Mouse (Mus musculus) embryo, embryonic 9.5 days (tissue): ENCODE measurements around the gene Rnf227.

ENCODE experiments used
- DNase-seq: peaks from one replicate; pipeline ENCODE4 v3.0.0-alpha.2; 2017; ENCODE audit errors: extremely low spot score

Rnf227 gene

DNA sequence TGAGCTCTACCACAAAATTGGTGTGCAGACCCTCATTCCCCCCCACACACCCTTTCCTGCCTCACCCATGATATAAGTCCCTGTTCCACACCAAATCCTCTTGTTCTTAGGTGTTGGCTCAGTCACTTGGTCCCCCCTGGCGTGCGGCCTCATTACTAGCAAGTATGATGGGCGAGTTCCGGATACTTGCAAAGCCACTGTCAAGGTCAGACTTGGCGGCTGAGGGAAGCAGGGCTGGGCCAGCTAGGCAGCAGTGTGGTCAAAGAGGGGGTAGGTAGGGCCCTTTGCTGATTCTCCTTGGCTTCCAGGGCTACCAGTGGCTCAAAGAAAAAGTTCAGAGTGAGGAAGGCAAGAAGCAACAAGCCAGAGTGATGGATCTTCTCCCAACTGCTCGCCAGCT, 9.1 kb upstream of the Rnf227 start:
- DNase-seq: no peak

DNA sequence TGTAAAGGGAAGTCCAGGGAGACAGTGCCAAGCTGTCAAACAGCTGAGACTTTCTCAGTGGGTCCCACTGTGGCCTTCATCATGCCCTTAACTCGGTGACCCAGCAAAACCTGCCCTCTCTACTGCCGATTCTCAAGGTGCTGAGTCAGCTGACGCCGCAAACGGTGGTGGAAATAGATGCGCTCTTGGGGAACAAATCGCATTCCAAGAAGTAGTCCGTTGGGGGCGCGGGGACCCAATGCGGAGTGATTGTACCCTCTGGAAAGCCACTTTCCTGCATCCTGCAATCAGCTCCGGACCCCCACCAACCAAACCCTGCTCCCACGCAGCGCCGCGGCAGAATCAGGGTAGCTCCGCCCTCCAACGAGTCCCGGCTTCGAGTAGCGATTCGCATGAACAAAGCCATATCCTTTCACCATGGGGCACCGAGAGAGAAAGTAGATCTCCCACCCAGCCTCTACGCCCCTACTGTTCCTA, 8.3 kb upstream of the Rnf227 start:
- DNase-seq: peak; percentile 84

DNA sequence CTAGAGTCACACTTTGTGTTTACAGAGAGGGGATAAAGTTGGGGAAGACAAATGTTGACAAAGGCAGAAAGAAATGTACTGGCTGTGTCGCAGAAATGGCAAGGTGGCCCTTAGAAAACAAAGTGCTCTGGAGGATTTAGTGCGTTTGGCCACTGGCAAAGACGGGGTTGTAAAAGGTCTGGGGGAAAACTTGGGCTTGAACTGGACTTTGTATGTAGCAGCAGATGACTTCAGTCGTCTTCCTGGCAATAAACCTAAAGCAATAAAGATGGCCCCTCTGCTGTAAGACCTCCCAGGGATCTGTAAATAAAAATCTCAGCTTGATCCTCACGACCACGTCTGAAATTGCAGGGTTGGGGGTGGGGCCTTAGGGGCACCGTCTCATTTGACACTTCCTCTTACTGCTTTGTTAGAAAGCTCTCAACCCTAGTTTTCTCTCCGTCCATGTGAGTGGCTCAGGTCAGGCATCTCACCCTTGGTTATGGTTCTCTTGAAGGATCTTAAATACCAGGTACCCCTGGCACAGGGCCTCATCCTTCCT, 7.5 kb upstream of the Rnf227 start:
- peak; percentile 19 for DNase-seq

DNA sequence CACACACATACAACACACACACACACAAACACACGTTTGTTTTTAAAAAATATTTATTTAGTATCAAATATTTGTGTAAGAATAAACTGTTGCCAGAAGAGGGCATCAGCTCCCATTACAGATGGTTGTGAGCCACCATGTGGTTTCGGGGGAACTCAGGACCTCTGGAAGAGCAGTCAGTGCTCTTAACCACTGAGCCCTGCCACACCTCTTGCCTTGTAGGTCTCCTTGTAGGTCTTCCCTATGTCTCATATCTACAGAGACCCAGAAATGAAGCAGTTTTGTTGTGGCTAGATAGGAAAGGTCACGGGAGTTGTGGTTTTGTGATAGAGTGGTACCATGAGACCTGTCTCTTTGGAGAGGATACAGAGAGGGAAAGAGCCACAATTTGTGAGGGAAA, 6.3 kb upstream of the Rnf227 start:
- no peak for DNase-seq

DNA sequence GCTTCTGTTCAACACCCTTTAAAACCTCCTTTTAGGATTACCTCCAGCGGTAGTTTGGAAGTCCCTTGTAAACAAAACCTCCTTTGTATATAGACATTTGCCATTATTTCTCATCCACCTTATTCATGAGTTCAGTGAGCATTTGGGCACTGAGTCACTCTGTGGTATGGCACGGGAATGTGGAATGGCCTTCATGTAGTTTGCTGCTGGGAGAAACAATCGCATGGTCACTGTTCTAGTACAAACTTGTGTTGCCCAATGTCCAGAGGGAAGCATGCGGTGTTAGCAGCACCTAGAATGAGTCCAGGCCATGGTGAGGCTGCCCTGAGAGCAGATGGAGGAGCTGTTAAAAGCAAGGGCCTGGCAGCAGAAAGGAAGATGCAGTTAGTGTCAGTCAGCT, 5.5 kb upstream of the Rnf227 start:
- no peak for DNase-seq

DNA sequence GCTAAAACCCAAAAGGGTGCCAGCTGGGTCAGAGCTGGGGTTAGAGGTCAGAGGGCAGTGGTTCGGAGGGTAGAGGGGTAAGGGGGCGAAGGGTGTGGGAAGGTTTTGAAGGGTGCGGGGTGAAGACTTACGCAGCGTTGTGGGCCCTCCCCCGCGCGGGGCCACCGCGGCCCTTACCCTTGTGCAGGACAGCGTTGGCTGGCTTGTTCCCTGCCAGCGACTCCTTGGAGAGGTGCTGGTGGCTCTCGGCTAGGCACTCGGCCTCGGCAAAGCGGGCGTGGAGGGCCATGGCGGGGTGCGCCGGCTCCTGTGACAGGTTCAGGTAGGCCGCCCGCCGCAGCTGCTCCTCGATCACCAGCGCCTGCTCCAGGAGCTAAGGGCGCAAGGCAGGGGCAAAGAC, 6.2 kb downstream of the Rnf227 start:
- DNase-seq: no peak

DNA sequence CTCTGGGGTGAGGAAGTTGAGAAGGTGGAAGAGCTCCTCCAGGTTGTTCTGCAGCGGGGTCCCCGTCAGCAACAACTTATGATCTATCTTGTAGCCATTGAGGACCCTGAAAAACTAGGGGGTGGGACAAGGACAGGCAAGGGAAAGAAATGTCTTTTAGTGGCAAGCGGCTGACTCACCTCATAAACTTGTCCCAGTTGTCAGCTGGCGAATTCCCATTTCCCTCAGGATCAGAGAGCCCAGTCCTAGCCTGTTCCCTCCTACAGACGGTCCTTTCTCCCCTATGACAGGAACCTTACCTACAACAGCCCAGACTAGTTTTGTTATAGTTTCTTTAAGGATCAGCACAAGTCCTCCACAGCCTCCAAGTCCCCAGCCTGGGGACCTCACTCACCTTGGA, 16.3 kb downstream of the Rnf227 start:
- no peak for DNase-seq

DNA sequence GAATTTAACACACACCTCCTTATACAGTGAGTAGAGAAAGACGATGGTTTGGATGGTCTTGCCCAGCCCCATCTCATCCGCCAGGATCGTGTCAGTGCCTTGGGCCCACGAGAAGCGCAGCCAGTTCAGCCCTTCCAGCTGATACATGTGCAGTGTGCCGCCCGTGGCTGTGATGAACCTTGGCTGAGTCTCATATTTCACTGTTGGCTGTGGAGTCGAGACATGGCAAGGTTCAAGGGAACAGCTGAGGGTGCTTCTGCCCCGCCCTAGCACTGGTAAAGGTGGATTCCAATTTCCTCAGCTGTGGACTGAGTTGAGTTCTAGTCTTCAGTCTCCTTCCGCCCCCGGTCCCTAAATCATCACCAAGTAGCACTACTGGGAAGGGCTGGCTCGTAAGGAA, 17.4 kb downstream of the Rnf227 start:
- no peak for DNase-seq

DNA sequence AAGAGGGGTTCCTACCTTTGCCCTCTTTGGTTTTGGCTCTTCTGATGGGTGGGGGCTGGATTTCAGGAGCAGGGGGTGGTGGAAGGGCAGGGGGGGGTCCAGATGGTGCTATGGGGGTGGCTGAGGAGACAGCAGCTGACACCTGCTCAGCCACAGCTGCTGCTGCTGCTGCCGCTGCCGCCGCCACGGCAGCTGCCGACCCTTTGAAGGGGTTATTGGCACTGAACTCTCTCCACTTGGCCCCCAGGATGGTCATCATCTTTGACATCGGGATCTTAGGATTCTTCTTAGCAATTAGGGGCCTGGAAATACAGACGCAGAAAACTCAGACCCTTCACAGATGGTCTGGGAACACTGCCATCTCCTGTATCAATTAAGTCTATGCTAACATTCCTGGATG, 21.8 kb downstream of the Rnf227 start:
- no peak for DNase-seq

DNA sequence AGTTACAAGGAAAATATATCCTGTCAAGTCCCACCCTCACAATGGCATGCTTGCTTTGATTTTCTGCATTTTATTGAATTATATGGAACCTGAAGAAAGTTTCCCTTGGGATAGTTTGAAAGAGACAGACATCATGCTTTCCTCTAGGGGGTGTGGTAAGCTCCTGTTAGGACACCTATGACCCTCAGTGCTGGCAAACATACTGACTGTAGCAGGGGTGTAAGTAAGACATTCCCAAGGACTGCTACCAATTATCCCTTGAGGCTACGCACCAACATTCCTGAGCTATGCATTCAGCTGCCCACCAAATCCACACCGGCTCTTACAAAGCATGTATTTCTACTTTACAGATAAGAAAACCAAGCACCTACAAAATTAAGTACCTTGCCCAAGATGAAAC, 22.2 kb downstream of the Rnf227 start:
- DNase-seq: no peak

DNA sequence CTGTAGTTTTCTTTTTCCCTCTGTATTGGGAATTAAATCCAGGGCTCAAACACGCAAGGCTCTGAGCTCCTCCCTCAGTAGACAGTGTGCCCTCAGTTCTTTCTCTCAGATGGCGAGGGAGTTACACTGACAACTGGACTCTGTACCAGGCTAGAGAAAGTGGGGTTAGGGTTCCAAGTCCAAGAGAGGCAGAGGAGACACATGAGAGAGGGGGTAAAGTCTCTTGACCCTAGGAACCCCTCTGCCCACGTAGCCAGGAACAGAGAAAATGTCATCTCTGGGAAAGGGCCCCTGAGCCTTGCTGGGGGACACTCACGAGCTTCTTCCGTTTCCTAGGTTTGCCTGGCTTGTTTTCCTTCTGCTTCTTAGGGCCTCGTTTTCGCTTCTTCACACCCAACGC, 24.1 kb downstream of the Rnf227 start:
- no peak for DNase-seq

DNA sequence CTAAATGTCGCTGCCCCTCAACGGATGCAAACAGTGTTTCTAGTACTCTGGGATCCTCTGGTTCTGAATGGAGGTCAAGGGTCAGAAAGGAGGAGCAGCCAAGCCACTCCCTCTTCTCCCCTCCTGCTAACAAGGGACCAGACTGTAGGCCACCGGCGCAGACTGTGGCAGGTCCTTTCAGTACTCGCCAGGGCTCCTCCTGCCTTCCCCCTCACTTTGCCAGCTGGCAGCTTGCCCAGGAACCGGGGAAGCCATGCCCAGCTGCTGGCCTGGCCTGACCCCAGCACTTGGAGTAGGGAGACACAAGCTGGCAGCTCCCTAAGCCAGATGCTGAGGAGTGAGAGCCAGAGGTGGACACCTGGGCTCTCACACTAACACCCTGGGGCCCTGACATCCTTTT, 24.6 kb downstream of the Rnf227 start:
- peak; percentile 65 for DNase-seq

DNA sequence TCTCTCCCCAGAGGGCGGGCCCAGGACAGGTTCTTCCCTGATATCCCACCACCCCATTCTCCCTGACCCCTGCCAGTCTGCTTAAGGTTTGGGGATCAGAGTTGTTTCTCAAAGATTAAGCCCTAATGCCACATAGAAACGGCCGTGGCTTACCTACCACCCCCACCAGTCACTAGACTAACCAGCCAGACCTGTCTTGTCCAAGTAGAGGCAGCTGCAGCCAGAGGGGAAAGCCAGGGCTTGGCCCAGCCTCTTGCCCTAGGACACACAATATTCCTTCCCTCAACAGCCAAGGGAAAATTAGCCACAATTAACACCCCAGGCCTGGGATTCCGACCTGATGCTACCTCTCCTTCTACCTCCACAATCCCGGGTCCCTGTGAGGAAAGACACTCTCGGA, 25.5 kb downstream of the Rnf227 start:
- peak; percentile 43 for DNase-seq

DNA sequence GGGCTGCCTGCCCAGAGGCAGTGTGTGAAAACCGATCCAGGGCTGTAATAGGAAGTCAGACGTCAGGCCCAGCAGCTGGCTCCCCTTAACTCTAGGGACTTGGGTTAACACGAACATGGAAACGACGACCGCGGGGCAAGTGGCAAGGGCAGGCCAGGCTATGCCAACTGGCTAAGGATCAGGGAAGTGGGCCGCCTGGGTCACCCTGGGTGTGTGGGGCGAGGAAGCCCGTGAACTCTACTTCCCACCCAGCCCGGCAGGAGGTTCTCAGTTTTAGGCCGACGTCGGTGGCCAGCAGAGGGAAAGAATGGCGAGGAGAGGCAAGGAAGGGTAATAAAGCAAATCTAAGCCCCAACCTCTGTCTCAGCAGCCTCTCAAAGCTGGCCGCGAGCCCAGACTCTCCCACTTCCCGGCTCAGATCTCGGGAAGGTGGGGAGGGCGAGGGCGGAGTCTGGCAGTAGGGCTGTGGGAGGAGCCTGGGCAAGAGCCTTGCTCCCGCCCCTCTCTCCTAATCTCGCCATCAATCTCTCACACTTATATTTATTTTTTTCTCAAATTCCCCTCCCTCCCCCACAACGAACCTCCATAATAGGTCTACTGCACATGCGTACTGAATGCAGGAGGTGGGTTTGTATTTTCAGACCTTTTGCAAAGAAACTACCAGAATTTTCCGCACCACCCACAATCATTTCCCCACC, 26.0 kb downstream of the Rnf227 start:
- peak; percentile 87 for DNase-seq

DNA sequence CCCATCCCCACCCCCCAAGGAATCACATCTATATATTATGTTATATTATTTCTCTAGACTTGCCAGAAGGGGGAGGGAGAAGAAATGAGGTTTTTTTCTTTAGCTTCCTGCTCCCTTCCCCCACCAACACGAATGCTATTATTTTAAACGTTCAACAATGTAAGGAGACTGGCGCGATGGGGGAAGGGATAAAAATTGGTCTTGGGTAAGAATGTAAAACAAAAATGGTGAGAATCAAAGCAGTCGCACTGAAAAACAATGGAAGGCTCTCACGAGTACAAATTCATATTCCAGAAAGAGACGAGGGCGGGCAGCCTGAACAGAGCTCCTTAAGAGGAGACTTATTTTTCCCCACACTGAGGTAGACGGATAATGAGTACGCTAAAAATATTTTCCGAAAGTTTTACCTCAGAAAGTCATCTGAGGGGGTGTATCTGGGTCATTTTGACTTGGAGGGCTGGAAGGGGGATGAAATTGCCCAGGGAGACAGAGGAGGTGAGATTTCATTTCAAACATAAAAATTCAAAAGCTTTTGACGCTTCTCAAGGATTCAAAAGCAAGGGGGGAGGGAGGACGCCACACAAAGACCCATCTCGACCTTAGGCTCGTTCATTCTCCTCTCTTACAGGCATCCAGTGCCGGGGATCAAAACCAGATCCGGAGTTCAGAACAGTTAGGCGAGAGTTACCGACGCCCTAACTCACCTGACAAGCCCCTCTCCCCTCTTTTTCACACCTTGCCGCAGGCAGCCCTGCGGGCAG, 26.8 kb downstream of the Rnf227 start:
- DNase-seq: peak; percentile 48

DNA sequence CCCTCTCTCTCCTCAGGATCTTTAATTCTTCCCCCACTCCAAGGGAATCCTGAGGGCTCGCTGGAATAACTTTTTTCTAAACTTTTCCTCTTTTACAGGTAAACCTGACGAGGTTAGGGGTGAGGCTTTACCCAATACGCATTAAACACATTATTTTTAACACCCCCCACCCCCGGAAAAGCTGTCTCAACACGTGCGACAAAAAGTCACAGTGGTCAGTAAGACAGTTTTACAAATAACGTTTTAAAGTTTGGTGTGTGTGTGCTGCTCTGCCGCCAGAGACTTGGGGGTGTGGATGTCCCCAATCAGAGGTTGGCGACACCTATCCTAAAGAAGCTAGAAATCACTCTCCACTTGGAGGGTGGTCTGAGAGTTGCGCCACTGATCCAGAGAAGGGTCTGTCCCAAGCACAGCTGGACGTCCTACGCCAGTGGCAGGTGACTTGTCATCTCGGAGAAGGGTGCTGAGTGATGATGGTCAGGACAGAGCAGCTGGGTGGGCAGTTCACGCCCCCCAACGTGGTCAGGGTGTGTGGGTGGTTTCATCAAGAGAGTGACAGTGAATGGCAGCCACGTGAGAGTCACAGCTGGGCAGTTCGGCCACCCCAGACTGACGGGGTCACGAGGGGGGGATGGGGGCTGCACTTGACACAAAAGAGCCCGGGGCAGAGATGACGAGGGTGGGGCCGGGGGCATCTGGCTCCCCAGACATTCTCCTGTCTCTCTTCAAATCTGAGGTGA, 27.5 kb downstream of the Rnf227 start:
- no peak for DNase-seq

DNA sequence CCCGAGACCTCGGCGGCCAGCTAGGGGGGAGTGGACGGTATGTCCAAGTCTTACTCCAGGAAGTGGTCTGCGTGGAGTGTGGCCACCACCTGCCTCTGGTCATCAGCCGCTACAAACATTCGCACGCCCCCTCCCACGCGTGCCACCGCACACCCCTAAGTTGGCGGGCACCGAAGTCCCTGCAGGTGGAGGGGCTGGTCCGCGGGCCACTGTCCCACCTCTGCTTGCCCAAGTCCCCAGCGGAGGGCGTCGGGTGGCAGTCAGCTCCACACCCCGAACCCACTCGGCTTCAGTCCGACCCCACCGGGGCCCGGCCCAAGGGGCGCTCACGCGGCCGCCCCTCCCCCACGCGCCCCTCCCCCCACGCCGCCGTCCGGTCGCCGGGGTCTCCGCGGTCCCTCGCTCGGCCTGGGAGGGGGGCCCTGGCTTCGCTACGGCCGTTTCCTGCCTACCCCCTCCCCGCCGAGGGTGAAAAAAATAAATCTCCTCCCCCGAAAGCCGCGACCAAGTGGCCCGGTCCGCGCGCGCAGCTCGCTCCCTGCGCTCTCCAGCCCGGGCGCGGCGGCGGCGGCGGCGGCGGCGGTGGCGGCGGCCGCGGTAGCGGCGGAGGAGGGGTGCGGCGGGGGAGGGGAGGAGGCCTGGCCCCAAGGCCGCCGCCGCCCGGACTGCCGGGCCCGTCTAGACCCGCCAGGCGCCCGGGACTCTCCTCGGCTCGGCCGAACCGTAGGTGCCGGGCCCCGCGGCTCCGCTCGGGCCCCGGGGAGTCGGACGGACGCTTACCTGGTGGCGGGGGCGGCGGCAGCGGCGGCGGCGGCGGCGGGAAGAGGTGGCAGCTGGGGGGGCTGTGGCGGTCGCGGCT, 28.3 kb downstream of the Rnf227 start:
- peak; percentile 76 for DNase-seq

DNA sequence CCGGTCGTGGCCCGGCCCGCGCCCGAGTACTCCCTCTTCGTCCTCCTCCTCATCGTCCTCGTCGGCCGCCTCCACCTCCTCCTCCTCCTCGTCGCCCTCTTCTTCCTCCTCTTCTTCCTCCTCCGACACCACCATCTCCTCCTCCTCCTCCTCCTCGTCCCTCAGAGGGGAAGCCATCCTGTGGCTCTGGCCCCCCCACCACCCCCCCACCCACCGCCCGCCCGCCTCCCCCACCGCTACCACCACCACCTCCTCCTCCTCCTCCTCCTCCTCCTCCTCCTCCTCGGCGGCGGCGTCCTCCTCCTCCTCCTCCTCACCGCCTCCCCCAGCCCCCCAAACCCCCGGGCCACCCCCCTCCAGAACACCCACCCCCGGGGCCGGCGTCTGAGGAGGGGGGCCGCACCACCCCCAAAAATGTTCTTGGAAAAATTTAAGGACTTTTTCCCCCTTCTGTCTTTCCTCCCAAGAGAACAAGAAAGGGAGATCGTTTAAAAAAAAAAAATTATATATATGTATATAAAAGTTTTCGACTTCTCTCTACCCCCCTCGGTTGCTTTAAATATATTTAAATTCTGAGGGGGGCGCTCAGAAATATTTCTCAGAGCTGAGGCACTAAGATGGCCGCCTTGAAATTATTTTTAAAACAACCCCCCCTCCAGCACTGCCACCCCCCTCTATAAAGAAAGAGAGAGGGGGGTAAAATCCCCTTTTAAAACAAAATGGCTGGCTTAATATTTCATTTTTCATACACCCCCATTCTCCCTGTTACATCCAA, 29.1 kb downstream of the Rnf227 start, which contains the start of gene Chd3:
Gene Chd3 (minus strand): TSS at position 192 of the 775 bp plus-strand sequence.
- DNase-seq: peak; percentile 60

DNA sequence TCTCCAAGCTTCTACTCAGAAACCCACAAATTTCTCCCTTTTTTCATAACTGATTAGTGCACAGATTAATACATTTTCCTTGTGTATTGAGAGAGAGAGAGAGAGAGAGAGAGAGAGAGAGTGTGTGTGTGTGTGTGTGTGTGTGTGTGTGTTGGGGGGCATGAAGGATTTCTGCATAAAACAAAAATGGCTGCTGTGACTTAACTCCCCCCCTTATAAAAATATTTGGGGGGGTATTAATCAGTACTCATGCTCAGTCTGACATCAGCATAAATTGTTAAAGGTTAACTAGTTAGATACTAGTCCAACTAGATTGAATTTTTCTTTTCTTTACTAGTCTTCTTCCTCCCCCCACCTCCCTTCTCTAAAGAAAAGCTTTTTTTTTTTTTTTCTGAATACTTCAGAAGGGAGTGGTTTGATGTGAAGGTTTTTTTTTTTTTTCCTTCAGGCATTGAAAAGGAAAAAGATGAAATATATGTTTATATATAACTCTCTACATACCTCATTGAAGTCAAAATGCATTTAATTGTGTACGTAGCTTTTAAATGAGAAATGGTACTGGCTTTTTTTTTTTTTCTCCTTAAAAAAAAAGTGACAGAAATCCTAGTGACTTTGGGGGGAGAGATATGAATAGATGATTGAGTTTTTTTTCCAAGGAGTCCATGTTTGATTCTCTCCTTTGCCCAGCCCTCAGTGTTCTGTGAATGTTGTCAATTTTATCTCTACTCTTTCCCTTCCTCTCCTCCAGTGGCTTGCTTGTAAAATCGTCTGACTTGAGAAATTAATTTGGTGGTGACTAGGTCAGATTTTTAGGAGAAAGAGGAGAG, 29.9 kb downstream of the Rnf227 start:
- DNase-seq: no peak

DNA sequence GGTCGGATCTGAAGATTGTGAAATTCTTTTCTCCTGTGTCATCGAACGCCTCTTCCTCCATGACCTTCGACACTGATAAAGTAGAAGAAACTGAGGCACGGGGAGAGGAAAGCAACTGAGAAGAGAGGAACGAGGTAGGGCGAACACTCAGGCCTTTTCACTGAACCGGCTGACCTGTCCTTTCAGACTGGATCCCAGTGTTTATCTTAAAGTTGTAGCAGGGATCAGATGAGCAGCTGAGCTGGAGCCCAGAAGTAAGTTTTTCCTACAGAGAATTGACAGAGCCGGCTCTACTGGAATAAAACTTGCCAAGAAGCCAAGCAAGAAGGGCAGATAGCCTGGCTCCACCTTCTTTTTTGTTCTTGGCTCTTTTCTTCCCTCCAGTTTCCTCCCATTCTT, 30.6 kb downstream of the Rnf227 start:
- peak; percentile 37 for DNase-seq
